ENCODE assay signal across 19 mouse cellular contexts in the genomic region with DNA sequence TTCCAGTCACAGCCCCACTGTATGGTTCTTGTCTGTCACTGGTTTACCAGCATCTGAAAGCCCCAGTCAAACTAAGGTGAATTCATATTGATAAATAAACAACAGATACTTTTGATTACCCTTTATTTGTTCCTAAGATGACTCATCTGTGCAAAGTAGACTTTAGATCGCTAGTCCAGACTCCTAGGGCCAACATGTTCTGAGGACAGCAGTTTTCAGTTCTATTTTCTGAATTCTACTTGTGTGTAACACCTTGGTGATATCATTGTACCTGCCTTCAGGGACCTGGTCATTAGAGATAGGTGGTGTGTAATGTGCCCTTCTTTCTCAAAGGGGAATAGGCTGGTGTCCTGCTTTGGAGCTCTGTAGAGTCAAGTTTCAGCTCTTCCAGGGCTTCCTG.
"Had no signal": no experiment of that assay in that cellular context is flagged by ENCODE, and none has a peak within 500 bp of the region (broad histone marks: within the 10 kb centered on the region; RNA-seq: fewer than 3 reads in every experiment).

No protein-coding gene starts in this region.

- H3K9me3 ChIP-seq: midbrain, embryonic 10.5 days; midbrain, embryonic 12.5 days; neural tube, embryonic 13.5 days; neural tube, embryonic 15.5 days had no signal

- H3K4me2 ChIP-seq: lung, embryonic 14.5 days; midbrain, embryonic 12.5 days; neural tube, embryonic 13.5 days; neural tube, embryonic 15.5 days had no signal

- ATAC-seq: midbrain, embryonic 16.5 days had no signal

- H3K9ac ChIP-seq: lung, embryonic 14.5 days; midbrain, embryonic 12.5 days; neural tube, embryonic 13.5 days; neural tube, embryonic 15.5 days had no signal

- H3K27me3 ChIP-seq: midbrain, embryonic 12.5 days; neural tube, embryonic 13.5 days; neural tube, embryonic 15.5 days had no signal

- H3K4me1 ChIP-seq: midbrain, embryonic 10.5 days; midbrain, embryonic 12.5 days; neural tube, embryonic 15.5 days had no signal

- H3K4me3 ChIP-seq: midbrain, embryonic 10.5 days; midbrain, embryonic 12.5 days; myocyte; neural tube, embryonic 13.5 days; neural tube, embryonic 15.5 days had no signal

- DNase-seq: lung, adult 18-20 months; lung, embryonic 14.5 days; lung, postnatal 10 days; lung, postnatal 4 days; midbrain, embryonic 14.5 days; retina, postnatal 1 day; right cerebral cortex, adult 18-20 months; right cerebral cortex, postnatal 25 days; right cerebral cortex, postnatal 4 days; spleen, adult 18-20 months; thymus, adult 18-20 months; thymus, postnatal 14 days; thymus, postnatal 36 days had no signal

- H3K27ac ChIP-seq: midbrain, embryonic 10.5 days; midbrain, embryonic 12.5 days; neural tube, embryonic 13.5 days; neural tube, embryonic 15.5 days had no signal
